Mouse (Mus musculus): ENCODE measurements at regions not wholly inside any gene's neighbourhood (a gene's known extent, or its start where the extent isn't known, plus 50 kb on each side); places are given as distances from the start of the nearest gene placed in this dataset.

GRCm38 (mm10) chr11:7010858-7011257, 52.4 kb upstream of the Adcy1 start:
- Histone ChIP-seq H3K27me3 (no peaks in the 10 kb centered on the region), H3K4me2 (no peak overlapping the region), H3K4me1 (replicated peaks) (no peaks in the 10 kb centered on the region), H3K36me3 (no peaks in the 10 kb centered on the region), H3K9ac (replicated peaks) (no peak overlapping the region), H3K27ac (no peak overlapping the region), H3K4me3 (replicated peaks) (no peak overlapping the region), H3K9me3 (no peaks in the 10 kb centered on the region)
- ATAC-seq (ENCODE audit: insufficient number of reproducible peaks, insufficient read depth, low FRiP score, low TSS enrichment, low read depth): no peak
- WGBS: 81% methylated on average over 3 of the region's 3 CpGs

GRCm38 (mm10) chr11:6999329-6999728, 64.0 kb upstream of the Adcy1 start:
- Histone ChIP-seq H3K27me3 (no peaks in the 10 kb centered on the region), H3K9ac (replicated peaks) (no peak overlapping the region), H3K36me3 (no peaks in the 10 kb centered on the region), H3K9me3 (no peaks in the 10 kb centered on the region), H3K4me3 (replicated peaks) (no peak overlapping the region), H3K4me2 (no peak overlapping the region), H3K4me1 (replicated peaks) (no peaks in the 10 kb centered on the region), H3K27ac (no peak overlapping the region)
- no peak for ATAC-seq (ENCODE audit: insufficient number of reproducible peaks, insufficient read depth, low FRiP score, low TSS enrichment, low read depth)

- H3K4me2 ChIP-seq: no peak overlapping the region
- no peak for ATAC-seq (ENCODE audit: insufficient number of reproducible peaks, insufficient read depth, low FRiP score, low TSS enrichment, low read depth)
- H3K4me1 ChIP-seq (replicated peaks): no peaks in the 10 kb centered on the region
- no peaks in the 10 kb centered on the region for H3K36me3 ChIP-seq
- H3K9me3 ChIP-seq: no peaks in the 10 kb centered on the region
- no peaks in the 10 kb centered on the region for H3K27me3 ChIP-seq
- no peak overlapping the region for H3K4me3 ChIP-seq (replicated peaks)
- no peak overlapping the region for H3K9ac ChIP-seq (replicated peaks)
- WGBS: 75% methylated on average over 1 of the region's 1 CpGs
- no peak overlapping the region for H3K27ac ChIP-seq
Observed at GRCm38 (mm10) chr11:6998810-6999209, 64.5 kb upstream of the Adcy1 start.

- H3K27ac ChIP-seq: no peak overlapping the region
- H3K9me3 ChIP-seq: no peaks in the 10 kb centered on the region
- no peak for ATAC-seq (ENCODE audit: insufficient number of reproducible peaks, insufficient read depth, low FRiP score, low TSS enrichment, low read depth)
- H3K36me3 ChIP-seq: no peaks in the 10 kb centered on the region
- no peak overlapping the region for H3K4me3 ChIP-seq (replicated peaks)
- no peak overlapping the region for H3K4me2 ChIP-seq
- no peak overlapping the region for H3K9ac ChIP-seq (replicated peaks)
- H3K4me1 ChIP-seq (replicated peaks): no peaks in the 10 kb centered on the region
- no peaks in the 10 kb centered on the region for H3K27me3 ChIP-seq
- 80% methylated on average over 6 of the region's 6 CpGs for WGBS
Observed at GRCm38 (mm10) chr11:6997508-6997907, 65.8 kb upstream of the Adcy1 start.

DNA sequence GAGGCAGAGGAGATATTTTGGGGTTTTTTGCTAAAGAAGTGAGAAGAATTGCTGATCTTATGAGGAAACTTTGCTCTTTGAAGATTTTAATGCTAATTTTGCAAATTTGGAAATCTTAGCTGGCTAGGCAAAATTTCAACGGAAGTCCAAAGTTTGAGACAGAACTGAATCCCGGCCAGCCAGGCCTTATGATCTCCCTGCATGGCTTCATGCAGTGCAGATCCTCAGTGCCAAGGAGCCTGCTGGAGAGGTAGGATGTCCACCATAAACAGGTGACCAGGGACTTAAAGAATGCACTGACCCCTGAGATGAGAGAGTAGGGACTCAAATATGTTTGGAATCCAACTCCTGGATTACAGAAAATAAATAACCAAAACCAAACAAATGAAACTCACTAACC, 69.6 kb upstream of the Adcy1 start:
- H3K27ac ChIP-seq: no peak overlapping the region
- H3K9ac ChIP-seq (replicated peaks): no peak overlapping the region

GRCm38 (mm10) chr11:6991626-6992025, 71.7 kb upstream of the Adcy1 start:
- H3K27me3 ChIP-seq: no peaks in the 10 kb centered on the region
- H3K36me3 ChIP-seq: no peaks in the 10 kb centered on the region
- H3K27ac ChIP-seq: no peak overlapping the region
- H3K4me3 ChIP-seq (replicated peaks): no peak overlapping the region
- H3K4me2 ChIP-seq: no peak overlapping the region
- no peak for ATAC-seq (ENCODE audit: insufficient number of reproducible peaks, insufficient read depth, low FRiP score, low TSS enrichment, low read depth)
- H3K4me1 ChIP-seq (replicated peaks): no peaks in the 10 kb centered on the region
- no peaks in the 10 kb centered on the region for H3K9me3 ChIP-seq
- H3K9ac ChIP-seq (replicated peaks): no peak overlapping the region
- 84% methylated on average over 5 of the region's 5 CpGs for WGBS

More for the DNA sequence above, 69.6 kb upstream of the Adcy1 start:
- 93% methylated on average over 2 of the region's 2 CpGs for WGBS
- no peaks in the 10 kb centered on the region for H3K9me3 ChIP-seq
- no peaks in the 10 kb centered on the region for H3K27me3 ChIP-seq
- H3K4me3 ChIP-seq (replicated peaks): no peak overlapping the region
- no peaks in the 10 kb centered on the region for H3K36me3 ChIP-seq
- H3K4me2 ChIP-seq: no peak overlapping the region
- H3K4me1 ChIP-seq (replicated peaks): no peaks in the 10 kb centered on the region
- ATAC-seq (ENCODE audit: insufficient number of reproducible peaks, insufficient read depth, low FRiP score, low TSS enrichment, low read depth): no peak

- H3K9ac ChIP-seq (replicated peaks): no peak overlapping the region
- no peak overlapping the region for H3K27ac ChIP-seq
- H3K4me3 ChIP-seq (replicated peaks): no peak overlapping the region
- ATAC-seq (ENCODE audit: insufficient number of reproducible peaks, insufficient read depth, low FRiP score, low TSS enrichment, low read depth): no peak
- no peaks in the 10 kb centered on the region for H3K36me3 ChIP-seq
- no peaks in the 10 kb centered on the region for H3K4me1 ChIP-seq (replicated peaks)
- no peaks in the 10 kb centered on the region for H3K27me3 ChIP-seq
- no peaks in the 10 kb centered on the region for H3K9me3 ChIP-seq
- H3K4me2 ChIP-seq: no peak overlapping the region
- WGBS: 21% methylated on average over 3 of the region's 3 CpGs
Observed at GRCm38 (mm10) chr11:6990711-6991110, 72.6 kb upstream of the Adcy1 start.

DNA sequence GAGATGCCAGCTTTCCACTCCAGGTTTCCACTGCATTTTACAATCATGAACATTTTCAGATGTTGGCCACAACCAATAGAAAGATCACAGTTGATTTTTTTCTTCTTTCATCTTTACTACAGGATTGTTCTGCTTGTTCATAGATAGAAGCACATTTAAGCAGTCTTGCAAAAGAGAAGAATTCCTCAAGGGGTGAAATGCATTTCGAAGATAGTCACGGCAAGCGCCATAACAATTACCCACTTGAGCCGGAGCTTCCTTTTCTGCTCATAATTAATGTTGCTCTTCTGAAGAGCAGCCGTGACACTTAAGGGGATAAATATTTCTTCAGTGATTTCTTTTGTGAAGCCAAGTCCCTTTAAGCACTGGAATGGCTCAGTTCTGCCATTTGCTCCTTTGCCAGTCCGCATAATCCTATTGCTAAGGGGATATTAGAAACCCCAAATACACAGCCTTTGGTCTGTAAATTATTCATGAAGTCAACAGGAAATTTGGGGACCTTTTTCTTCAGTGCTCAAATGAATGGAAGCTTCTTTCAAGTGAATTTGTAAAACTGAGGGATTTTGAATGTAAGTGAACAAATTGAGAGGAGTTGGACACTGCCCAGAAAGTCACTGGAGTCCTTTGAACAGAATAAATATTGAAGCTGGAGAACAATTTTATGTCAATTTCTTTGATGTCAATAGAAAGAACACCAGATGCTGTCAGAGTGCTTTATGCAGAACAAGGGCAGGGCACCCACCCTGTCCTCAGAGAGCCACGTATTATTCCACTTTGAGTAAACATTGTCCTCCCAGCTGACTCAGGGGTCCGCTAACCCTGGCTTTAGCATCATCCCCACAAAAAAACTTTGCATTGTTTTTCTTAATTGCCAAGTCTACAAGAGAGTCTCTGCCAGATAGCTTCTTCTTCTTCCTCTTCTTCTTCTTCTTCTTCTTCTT, 74.1 kb upstream of the Adcy1 start:
- no peak overlapping the region for H3K4me2 ChIP-seq
- H3K4me1 ChIP-seq (replicated peaks): no peaks in the 10 kb centered on the region
- no peak overlapping the region for H3K4me3 ChIP-seq (replicated peaks)
- H3K9ac ChIP-seq (replicated peaks): no peak overlapping the region
- no peak overlapping the region for H3K27ac ChIP-seq
- no peaks in the 10 kb centered on the region for H3K27me3 ChIP-seq
- H3K9me3 ChIP-seq: no peaks in the 10 kb centered on the region
- no peak for ATAC-seq (ENCODE audit: insufficient number of reproducible peaks, insufficient read depth, low FRiP score, low TSS enrichment, low read depth)
- 82% methylated on average over 8 of the region's 8 CpGs for WGBS
- no peaks in the 10 kb centered on the region for H3K36me3 ChIP-seq

DNA sequence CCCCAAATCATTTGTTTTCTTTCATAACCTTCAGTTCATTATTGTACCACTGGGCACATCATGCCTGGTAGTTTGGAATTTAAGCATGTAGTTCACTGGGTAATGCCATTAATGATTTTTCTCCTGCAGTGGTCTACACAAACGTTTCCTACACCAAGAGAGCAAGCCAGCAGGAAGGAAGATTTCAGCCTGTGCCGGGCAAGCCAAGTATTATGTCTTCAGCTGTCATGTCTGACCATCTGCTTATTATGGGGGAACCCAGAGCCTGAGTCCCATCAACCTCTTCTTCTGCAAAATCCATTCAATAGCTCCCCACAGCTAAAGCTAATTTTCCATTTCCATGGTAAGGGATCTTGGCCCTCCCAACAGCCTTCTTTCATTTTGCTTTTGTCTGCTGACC, 75.3 kb upstream of the Adcy1 start:
- no peak overlapping the region for H3K4me3 ChIP-seq (replicated peaks)
- H3K27me3 ChIP-seq: no peaks in the 10 kb centered on the region
- no peak for ATAC-seq (ENCODE audit: insufficient number of reproducible peaks, insufficient read depth, low FRiP score, low TSS enrichment, low read depth)
- no peaks in the 10 kb centered on the region for H3K9me3 ChIP-seq
- no peak overlapping the region for H3K27ac ChIP-seq
- no peaks in the 10 kb centered on the region for H3K36me3 ChIP-seq
- H3K4me1 ChIP-seq (replicated peaks): no peaks in the 10 kb centered on the region
- 55% methylated on average over 2 of the region's 2 CpGs for WGBS
- no peak overlapping the region for H3K9ac ChIP-seq (replicated peaks)
- H3K4me2 ChIP-seq: no peak overlapping the region

DNA sequence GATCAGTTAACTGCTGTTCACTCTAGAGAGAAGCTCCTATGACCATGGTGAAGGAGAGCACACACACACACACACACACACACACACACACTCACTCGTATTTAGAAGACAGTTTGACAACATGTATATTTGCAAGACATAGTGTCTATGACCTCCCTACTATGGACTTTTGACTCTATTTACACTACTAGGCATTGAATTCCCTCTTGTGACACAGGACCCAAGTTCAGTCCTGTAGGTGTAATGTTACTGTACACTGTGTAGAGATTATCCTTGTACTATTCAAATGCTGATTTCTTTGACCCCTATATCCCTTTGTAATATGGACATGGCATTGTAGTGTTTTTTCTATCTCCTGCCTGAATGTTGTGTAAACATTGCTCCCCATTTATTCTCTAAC, 76.2 kb upstream of the Adcy1 start:
- Histone ChIP-seq H3K4me3 (replicated peaks) (no peak overlapping the region), H3K4me2 (no peak overlapping the region), H3K36me3 (no peaks in the 10 kb centered on the region), H3K4me1 (replicated peaks) (no peaks in the 10 kb centered on the region), H3K9me3 (no peaks in the 10 kb centered on the region), H3K27me3 (no peaks in the 10 kb centered on the region), H3K27ac (no peak overlapping the region), H3K9ac (replicated peaks) (no peak overlapping the region)
- no peak for ATAC-seq (ENCODE audit: insufficient number of reproducible peaks, insufficient read depth, low FRiP score, low TSS enrichment, low read depth)
- WGBS: 84% methylated on average over 1 of the region's 1 CpGs

GRCm38 (mm10) chr11:6982076-6982475, 81.2 kb upstream of the Adcy1 start:
- no peaks in the 10 kb centered on the region for H3K36me3 ChIP-seq
- H3K4me1 ChIP-seq (replicated peaks): no peaks in the 10 kb centered on the region
- no peak overlapping the region for H3K27ac ChIP-seq
- H3K4me2 ChIP-seq: no peak overlapping the region
- no peak for ATAC-seq (ENCODE audit: insufficient number of reproducible peaks, insufficient read depth, low FRiP score, low TSS enrichment, low read depth)
- H3K9ac ChIP-seq (replicated peaks): no peak overlapping the region
- no peaks in the 10 kb centered on the region for H3K9me3 ChIP-seq
- no peaks in the 10 kb centered on the region for H3K27me3 ChIP-seq
- H3K4me3 ChIP-seq (replicated peaks): no peak overlapping the region
- WGBS: 88% methylated on average over 7 of the region's 7 CpGs

DNA sequence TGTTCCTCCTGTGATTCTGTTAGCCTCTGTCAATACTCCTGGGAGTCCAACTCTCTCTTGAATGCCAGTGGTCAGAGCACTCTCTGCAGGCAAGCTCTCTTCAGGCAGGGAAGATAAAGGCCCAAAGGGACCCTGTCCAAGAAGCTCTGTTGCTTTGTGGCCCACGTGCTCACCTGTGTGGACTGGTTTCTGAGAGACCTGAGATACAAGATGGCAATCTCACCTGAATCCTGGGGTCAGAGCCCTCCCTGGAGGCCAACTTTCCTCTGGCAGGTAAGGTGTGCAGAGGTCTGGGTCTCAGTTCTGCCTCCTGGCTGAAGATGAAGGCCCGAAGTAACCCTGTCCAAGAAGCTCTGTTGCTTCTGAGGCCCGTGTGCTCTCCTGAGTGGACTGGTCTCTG, 83.6 kb upstream of the Adcy1 start:
- H3K9ac ChIP-seq (replicated peaks): no peak overlapping the region
- H3K9me3 ChIP-seq: no peaks in the 10 kb centered on the region
- no peaks in the 10 kb centered on the region for H3K36me3 ChIP-seq
- H3K4me2 ChIP-seq: no peak overlapping the region
- H3K4me3 ChIP-seq (replicated peaks): no peak overlapping the region
- no peak for ATAC-seq (ENCODE audit: insufficient number of reproducible peaks, insufficient read depth, low FRiP score, low TSS enrichment, low read depth)
- WGBS: 85% methylated on average over 3 of the region's 3 CpGs
- no peak overlapping the region for H3K27ac ChIP-seq
- no peaks in the 10 kb centered on the region for H3K27me3 ChIP-seq
- H3K4me1 ChIP-seq (replicated peaks): no peaks in the 10 kb centered on the region

Data from limb, embryonic 12.5 days (tissue).